Mouse (Mus musculus): ENCODE results near the gene Sema3b. TPM values are rescaled to one million over a fixed set of nuclear protein-coding genes. Genes with fewer than 3 reads are reported as not detected.
"Not testable (repeated sequence)": the region's sequence is repeated elsewhere in the genome, so short reads cannot be mapped to it uniquely, and the experiment has no call there.

Sema3b gene
- polyA plus RNA-seq, 1 experiment, result 3.9 TPM

- TF ChIP-seq POLR2A (IDR thresholded peaks at IDR 0.05; ENCODE audit: borderline replicate concordance, insufficient read depth, low read length), result peak; percentile 72; the same call in 1 of the 2 replicates
- no peak for TF ChIP-seq CTCF (IDR thresholded peaks at IDR 0.05; ENCODE audit: borderline replicate concordance, insufficient read depth, low read depth, low read length)
- Histone ChIP-seq H3K4me3 (replicated peaks; ENCODE audit: insufficient read depth, low read depth, low read length) (peak within 1 kb of the TSS; percentile 79), H3K27ac (ENCODE audit: insufficient read depth, low read length) (peak within 1 kb of the TSS; percentile 74; the same call in 1 of the 2 replicates), H3K27me3 (ENCODE audit: control insufficient read depth, insufficient read depth, low read length) (no peaks in the 10 kb centered on the region), H3K4me1 (ENCODE audit: control insufficient read depth, insufficient read depth, low read length) (peaks cover 25% of the 10 kb centered on the region)
- peak; percentile 90 to 93 for DNase-seq
- under 1% methylated on average over 32 of the region's 32 CpGs for WGBS
Observed at GRCm38 (mm10) chr9:107580501-107581317, 28.3 kb downstream of the Sema3b start, which contains the start of gene Hyal3. Gene Hyal3, plus strand, starts transcription at chr9:107580818.

GRCm38 (mm10) chr9:107579023-107579900 is 29.8 kb downstream of the Sema3b start:
- Histone ChIP-seq H3K4me1 (ENCODE audit: control insufficient read depth, insufficient read depth, low read length) (peaks cover 29% of the 10 kb centered on the region), H3K27me3 (ENCODE audit: control insufficient read depth, insufficient read depth, low read length) (no peaks in the 10 kb centered on the region), H3K27ac (ENCODE audit: insufficient read depth, low read length) (peak overlapping the region; percentile 16; the same call in 1 of the 2 replicates), H3K4me3 (replicated peaks; ENCODE audit: insufficient read depth, low read depth, low read length) (no peak overlapping the region)
- DNase-seq, result peak; percentile 59 to 86
- 71% methylated on average over 14 of the region's 14 CpGs for WGBS
- TF ChIP-seq POLR2A (IDR thresholded peaks at IDR 0.05; ENCODE audit: borderline replicate concordance, insufficient read depth, low read length), result 0 out of 2 replicates have a peak, but pooled peaks have one; percentile 13
- TF ChIP-seq CTCF (IDR thresholded peaks at IDR 0.05; ENCODE audit: borderline replicate concordance, insufficient read depth, low read depth, low read length), result no peak

GRCm38 (mm10) chr9:107578587-107578986 is 30.4 kb downstream of the Sema3b start, which contains the start of gene Naa80:
Gene Naa80, plus strand, starts transcription at chr9:107578887.
- WGBS, result 66% methylated on average over 3 of the region's 3 CpGs
- H3K27ac ChIP-seq (ENCODE audit: insufficient read depth, low read length), result peak within 1 kb of the TSS; percentile 16; the same call in 1 of the 2 replicates

GRCm38 (mm10) chr9:107577871-107578270 is 31.2 kb downstream of the Sema3b start:
- H3K4me3 ChIP-seq (replicated peaks; ENCODE audit: insufficient read depth, low read depth, low read length), result no peak overlapping the region
- TF ChIP-seq POLR2A (IDR thresholded peaks at IDR 0.05; ENCODE audit: borderline replicate concordance, insufficient read depth, low read length) (no peak), CTCF (IDR thresholded peaks at IDR 0.05; ENCODE audit: borderline replicate concordance, insufficient read depth, low read depth, low read length) (no peak)
- 71% methylated on average over 10 of the region's 10 CpGs for WGBS
- no peak for DNase-seq
- peaks cover 29% of the 10 kb centered on the region for H3K4me1 ChIP-seq (ENCODE audit: control insufficient read depth, insufficient read depth, low read length)
- no peaks in the 10 kb centered on the region for H3K27me3 ChIP-seq (ENCODE audit: control insufficient read depth, insufficient read depth, low read length)
- no peak overlapping the region for H3K27ac ChIP-seq (ENCODE audit: insufficient read depth, low read length)

More at GRCm38 (mm10) chr9:107578587-107578986, 30.4 kb downstream of the Sema3b start, which contains the start of gene Naa80:
- no peak within 1 kb of the TSS for H3K4me3 ChIP-seq (replicated peaks; ENCODE audit: insufficient read depth, low read depth, low read length)
- H3K27me3 ChIP-seq (ENCODE audit: control insufficient read depth, insufficient read depth, low read length), result no peaks in the 10 kb centered on the region
- TF ChIP-seq CTCF (IDR thresholded peaks at IDR 0.05; ENCODE audit: borderline replicate concordance, insufficient read depth, low read depth, low read length) (no peak), POLR2A (IDR thresholded peaks at IDR 0.05; ENCODE audit: borderline replicate concordance, insufficient read depth, low read length) (no peak)
- H3K4me1 ChIP-seq (ENCODE audit: control insufficient read depth, insufficient read depth, low read length), result peaks cover 29% of the 10 kb centered on the region
- no peak for DNase-seq

- H3K4me3 ChIP-seq (replicated peaks; ENCODE audit: insufficient read depth, low read depth, low read length), result no peak within 1 kb of the TSS
- no peak for TF ChIP-seq CTCF (IDR thresholded peaks at IDR 0.05; ENCODE audit: borderline replicate concordance, insufficient read depth, low read depth, low read length)
- TF ChIP-seq POLR2A (IDR thresholded peaks at IDR 0.05; ENCODE audit: borderline replicate concordance, insufficient read depth, low read length), result no peak
- 15% methylated on average over 16 of the region's 16 CpGs for WGBS
- peak in 1 of 2 experiments; percentile 58 for DNase-seq
- peaks cover 29% of the 10 kb centered on the region for H3K4me1 ChIP-seq (ENCODE audit: control insufficient read depth, insufficient read depth, low read length)
- no peaks in the 10 kb centered on the region for H3K27me3 ChIP-seq (ENCODE audit: control insufficient read depth, insufficient read depth, low read length)
- no peak within 1 kb of the TSS for H3K27ac ChIP-seq (ENCODE audit: insufficient read depth, low read length)
Observed at GRCm38 (mm10) chr9:107576357-107577107, 32.5 kb downstream of the Sema3b start, which contains the start of gene Hyal1. Gene Hyal1, plus strand, starts transcription at chr9:107576927.

GRCm38 (mm10) chr9:107575579-107576356 is 33.3 kb downstream of the Sema3b start:
- WGBS, result 46% methylated on average over 14 of the region's 14 CpGs
- TF ChIP-seq POLR2A (IDR thresholded peaks at IDR 0.05; ENCODE audit: borderline replicate concordance, insufficient read depth, low read length) (no peak), CTCF (IDR thresholded peaks at IDR 0.05; ENCODE audit: borderline replicate concordance, insufficient read depth, low read depth, low read length) (no peak)
- peaks cover 29% of the 10 kb centered on the region for H3K4me1 ChIP-seq (ENCODE audit: control insufficient read depth, insufficient read depth, low read length)
- peak in 1 of 2 experiments; percentile 56 for DNase-seq
- H3K27ac ChIP-seq (ENCODE audit: insufficient read depth, low read length), result no peak overlapping the region
- H3K27me3 ChIP-seq (ENCODE audit: control insufficient read depth, insufficient read depth, low read length), result no peaks in the 10 kb centered on the region
- H3K4me3 ChIP-seq (replicated peaks; ENCODE audit: insufficient read depth, low read depth, low read length), result no peak overlapping the region

GRCm38 (mm10) chr9:107573774-107574173 is 35.3 kb downstream of the Sema3b start:
- 82% methylated on average over 6 of the region's 6 CpGs for WGBS
- not testable (repeated sequence) for H3K4me3 ChIP-seq (replicated peaks; ENCODE audit: insufficient read depth, low read depth, low read length); DNase-seq; H3K27me3 ChIP-seq (ENCODE audit: control insufficient read depth, insufficient read depth, low read length); H3K27ac ChIP-seq (ENCODE audit: insufficient read depth, low read length)
- peaks cover 25% of the 10 kb centered on the region for H3K4me1 ChIP-seq (ENCODE audit: control insufficient read depth, insufficient read depth, low read length)
